Mouse (Mus musculus) heart, adult 2 months (tissue): ENCODE data around the gene Gm10271. TPM values are rescaled to one million over a fixed set of nuclear protein-coding genes. Genes with fewer than 3 reads are reported as not detected.
A peak's percentile ranks its signal among the peaks of the same experiment; 100 is the strongest.

Experiments used
- DNase-seq, 2 experiments: peaks; one replicate each; pipeline ENCODE4 v3.0.0; 2021
- H3K27ac ChIP-seq: fragments of 200-600 bp; 2 replicates; pipeline ENCODE4 v1.8.1; 2022
- H3K27me3 ChIP-seq: fragments of 200-500 bp; 2 replicates; pipeline ENCODE4 v1.6.1; 2012; ENCODE audit warnings: mild to moderate bottlenecking, low read length, inconsistent platforms, mixed read lengths; ENCODE audit not compliant: control insufficient read depth, insufficient read depth
- H3K36me3 ChIP-seq: fragments of 200-500 bp; 2 replicates; pipeline ENCODE4 v1.6.1; 2012; ENCODE audit warnings: low read length, inconsistent platforms; ENCODE audit not compliant: control insufficient read depth, insufficient read depth
- H3K4me1 ChIP-seq: fragments of 200-500 bp; 2 replicates; pipeline ENCODE4 v1.6.1; 2011; ENCODE audit warnings: low read length; ENCODE audit not compliant: control insufficient read depth, insufficient read depth
- H3K4me3 ChIP-seq: fragments of 200-600 bp; 2 replicates; pipeline ENCODE4 v1.8.1; 2022
- H3K79me2 ChIP-seq: fragments of 200-500 bp; replicated peaks from 2 replicates; pipeline ENCODE4 v1.6.1; 2012; ENCODE audit warnings: mild to moderate bottlenecking, inconsistent platforms, low read length, moderate library complexity, mixed read lengths; ENCODE audit not compliant: control insufficient read depth, insufficient read depth
- H3K9ac ChIP-seq: fragments of 200-500 bp; 2 replicates; pipeline ENCODE4 v1.6.1; 2012; ENCODE audit warnings: low read depth, mild to moderate bottlenecking, control low read depth, inconsistent platforms, low read length, mixed read lengths
- CTCF ChIP-seq: fragments of 200-600 bp; IDR thresholded peaks from 2 replicates; pipeline ENCODE4 v1.8.1; 2022; ENCODE audit warnings: antibody characterized with exemption, mild to moderate bottlenecking, moderate library complexity
- EP300 ChIP-seq: fragments of 200-500 bp; IDR thresholded peaks from 2 replicates; pipeline ENCODE4 v1.6.1; 2011; ENCODE audit warnings: low read depth, low read length, control low read depth; ENCODE audit not compliant: insufficient read depth
- POLR2A ChIP-seq: fragments of 200-500 bp; IDR thresholded peaks from 2 replicates; pipeline ENCODE4 v1.6.1; 2011; ENCODE audit warnings: mild to moderate bottlenecking, low read depth, low read length, control low read depth; ENCODE audit not compliant: insufficient read depth
- WGBS: fragments of 180-500 bp; shearing (Covaris S2); methylation state at CpG from one replicate; pipeline ENCODE4 v1.1.7; 2018; 5-methylcytosine and 5-hydroxymethylcytosine counted together
- intact Hi-C: fragments of 180-260 bp; cut with DNase I; formaldehyde crosslinking; loops from one replicate; pipeline ENCODE4 v1.15.1; 2025
- polyA plus RNA-seq: library from polyadenylated mRNA; depleted of rRNA; stranded (reverse); fragments of >200 nt; gene quantifications from 2 replicates; pipeline ENCODE4 v1.2.3, GENCODE M21; 2012
- total RNA-seq, 2 experiments: library from RNA; stranded (reverse); gene quantifications; 2 replicates each; pipeline ENCODE4 v1.2.3; 2021

Gene Gm10271
- total and polyA plus RNA-seq, 3 experiments = not detected

DNA sequence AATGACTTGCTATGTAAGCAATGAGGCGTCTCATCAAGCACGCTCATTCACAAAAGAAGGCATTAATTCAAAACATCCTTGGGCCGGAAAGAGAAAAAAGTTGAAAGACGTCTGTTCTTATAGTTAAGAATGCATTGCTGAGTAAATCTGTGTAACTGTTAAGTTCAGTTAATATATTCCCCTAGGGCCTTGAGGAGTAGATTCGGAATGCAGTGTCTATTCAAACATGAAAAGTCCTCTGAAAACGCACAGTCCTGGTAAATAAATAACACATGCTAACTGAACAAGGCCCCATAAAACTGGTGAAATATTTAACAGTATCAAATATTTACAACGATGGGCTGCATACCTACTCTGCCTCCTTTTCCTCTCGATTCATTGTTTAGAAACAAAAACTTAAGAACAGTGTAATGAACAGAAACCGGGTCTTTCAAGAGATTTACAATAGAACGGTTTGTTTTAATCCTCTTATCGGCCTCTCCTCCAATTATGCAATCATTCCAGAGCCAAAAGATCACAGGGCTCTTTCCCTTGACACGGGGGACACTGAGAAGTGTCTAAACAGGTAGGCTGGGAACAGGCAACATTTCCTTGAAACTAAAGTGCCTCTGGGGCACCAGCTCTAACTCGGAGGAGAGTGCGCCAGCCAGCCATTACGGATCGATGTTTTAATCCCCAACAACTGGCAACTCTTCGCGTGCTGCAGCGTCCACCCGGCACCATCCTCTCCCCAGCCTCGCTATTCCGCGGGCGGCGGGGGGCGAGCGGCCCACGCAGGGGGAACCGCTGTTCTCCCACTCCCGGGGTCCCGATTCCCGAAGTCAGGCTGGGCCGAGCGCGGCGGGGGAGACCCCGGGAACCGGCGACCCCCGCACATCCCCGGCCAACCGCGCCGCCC lies 23.0 kb downstream of the Gm10271 start:
- Histone ChIP-seq H3K9ac (peak overlapping the region; percentile 96), H3K4me1 (peaks cover 2% of the 10 kb centered on the region; the same call in 1 of the 2 replicates), H3K27ac (peak overlapping the region; percentile 75), H3K79me2 (peaks cover 2% of the 10 kb centered on the region), H3K36me3 (0 out of 2 replicates have a peak, but pooled peaks cover 3% of the 10 kb centered on the region), H3K27me3 (no peaks in the 10 kb centered on the region; the same call in 1 of the 2 replicates), H3K4me3 (peak overlapping the region; percentile 65)
- intact Hi-C loops = loop anchor here (5.0 to 10.0 kb wide), 4 partner anchors 83 to 365 kb away; partner anchors contain the start of genes Cnot2 and Frs2
- peak in 1 of 2 experiments; percentile 65 for DNase-seq
- WGBS = 5% methylated on average over 44 of the region's 44 CpGs
- TF ChIP-seq EP300 (no peak), POLR2A (no peak), CTCF (no peak)

DNA sequence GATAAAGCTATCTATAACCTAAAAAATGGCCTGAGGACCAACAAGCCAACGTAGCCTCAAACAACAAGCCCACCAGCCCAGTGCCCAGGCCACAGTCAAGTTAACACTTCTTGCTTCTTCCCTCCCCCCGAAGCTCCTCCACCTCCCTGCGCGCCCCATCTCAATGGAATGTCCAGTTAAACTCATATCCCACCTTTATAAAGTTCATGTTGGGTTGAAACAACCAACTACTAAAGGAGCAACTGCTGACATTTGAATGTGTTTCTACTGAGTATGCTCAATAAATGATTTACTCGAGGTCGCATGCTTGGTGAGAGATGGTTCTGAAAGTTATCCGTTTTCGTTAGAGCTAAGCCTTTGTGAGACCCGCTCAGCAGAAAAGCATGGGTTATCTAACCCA lies 24.0 kb downstream of the Gm10271 start:
- intact Hi-C loops = loop anchor here (10.0 kb wide), 2 partner anchors 266 to 364 kb away; partner anchors contain the start of gene Cnot2
- no peak overlapping the region for H3K9ac ChIP-seq

GRCm38 (mm10) chr10:116944940-116945339 lies 27.5 kb downstream of the Gm10271 start:
- H3K79me2 ChIP-seq = peaks cover 2% of the 10 kb centered on the region
- H3K9ac ChIP-seq = peak overlapping the region; percentile 5
- H3K4me1 ChIP-seq = no peaks in the 10 kb centered on the region
- no peaks in the 10 kb centered on the region; the same call in 1 of the 2 replicates for H3K27me3 ChIP-seq
- 26% methylated on average over 10 of the region's 10 CpGs for WGBS
- peak overlapping the region; percentile 68 for H3K27ac ChIP-seq
- 0 out of 2 replicates have a peak, but pooled peaks have one; percentile 21 for TF ChIP-seq EP300
- no peak for TF ChIP-seq POLR2A
- no peak for DNase-seq
- intact Hi-C loops = loop anchor here (10.0 kb wide), 2 partner anchors 270 to 360 kb away; partner anchors contain the start of gene Cnot2
- H3K4me3 ChIP-seq = no peak overlapping the region
- 0 out of 2 replicates have a peak, but pooled peaks cover 3% of the 10 kb centered on the region for H3K36me3 ChIP-seq

More for the DNA sequence above, 24.0 kb downstream of the Gm10271 start:
- DNase-seq = no peak
- TF ChIP-seq POLR2A (no peak), EP300 (no peak), CTCF (no peak)
- H3K79me2 ChIP-seq = peaks cover 2% of the 10 kb centered on the region
- no peaks in the 10 kb centered on the region; the same call in 1 of the 2 replicates for H3K27me3 ChIP-seq
- H3K4me1 ChIP-seq = peaks cover 2% of the 10 kb centered on the region; the same call in 1 of the 2 replicates
- H3K27ac ChIP-seq = no peak overlapping the region
- H3K4me3 ChIP-seq = no peak overlapping the region
- 0 out of 2 replicates have a peak, but pooled peaks cover 3% of the 10 kb centered on the region for H3K36me3 ChIP-seq
- 87% methylated on average over 9 of the region's 9 CpGs for WGBS

DNA sequence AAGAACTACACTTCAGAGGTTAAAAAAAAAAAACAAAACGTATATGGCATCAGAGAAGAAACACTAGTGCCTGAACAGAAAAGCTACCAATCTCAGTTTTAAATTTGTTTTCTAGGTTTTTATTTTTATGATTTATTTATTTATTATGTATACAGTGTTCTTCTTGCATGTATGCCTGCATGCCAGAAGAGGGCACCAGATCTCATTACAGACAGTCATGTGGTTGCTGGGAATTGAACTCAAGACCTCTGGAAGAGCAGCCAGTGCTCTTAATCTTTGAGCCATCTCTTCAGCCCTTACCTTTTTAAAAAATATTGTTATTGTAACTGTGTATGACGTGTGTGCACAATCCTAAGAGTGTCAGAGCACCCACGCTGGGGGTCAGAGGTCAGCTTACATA lies 28.3 kb downstream of the Gm10271 start:
- intact Hi-C loops = loop anchor here (10.0 kb wide), 2 partner anchors 271 to 359 kb away; partner anchors contain the start of gene Cnot2
- DNase-seq = no peak
- 88% methylated on average over 3 of the region's 3 CpGs for whole genome bisulfite sequencing
- no peaks in the 10 kb centered on the region; the same call in 1 of the 2 replicates for H3K27me3 ChIP-seq
- 0 out of 2 replicates have a peak, but pooled peaks cover 3% of the 10 kb centered on the region for H3K36me3 ChIP-seq
- no peak overlapping the region for H3K4me3 ChIP-seq
- no peaks in the 10 kb centered on the region for H3K4me1 ChIP-seq
- H3K9ac ChIP-seq = no peak overlapping the region
- TF ChIP-seq CTCF (peak; percentile 68), EP300 (no peak)
- peaks cover 2% of the 10 kb centered on the region for H3K79me2 ChIP-seq
- no peak overlapping the region for H3K27ac ChIP-seq

DNA sequence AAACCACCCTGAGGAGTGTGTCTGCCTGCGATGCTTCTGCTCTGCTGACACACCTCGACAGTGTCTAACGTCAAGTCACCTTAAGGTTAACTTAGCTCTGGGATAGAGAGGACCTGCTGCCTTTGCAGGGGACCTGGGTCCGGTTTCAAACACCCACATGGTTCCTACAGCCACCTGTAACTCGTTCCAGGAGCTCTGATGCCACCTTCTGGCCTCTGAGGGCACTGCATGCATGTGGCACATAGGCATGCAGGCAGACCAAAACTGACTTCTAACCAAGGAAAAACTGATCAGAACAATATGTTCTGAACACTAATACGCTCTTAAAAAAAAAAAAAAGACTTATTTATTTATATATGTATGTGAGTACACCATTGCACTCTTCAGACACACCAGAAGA lies 29.4 kb downstream of the Gm10271 start:
- Histone ChIP-seq H3K36me3 (no peaks in the 10 kb centered on the region), H3K27me3 (no peaks in the 10 kb centered on the region; the same call in 1 of the 2 replicates), H3K79me2 (peaks cover 2% of the 10 kb centered on the region), H3K4me3 (no peak overlapping the region), H3K27ac (no peak overlapping the region), H3K9ac (no peak overlapping the region), H3K4me1 (no peaks in the 10 kb centered on the region)
- intact Hi-C loops = loop anchor here (10.0 kb wide), 2 partner anchors 272 to 358 kb away; partner anchors contain the start of gene Cnot2
- peak; percentile 57 for TF ChIP-seq CTCF
- no peak for TF ChIP-seq POLR2A
- no peak for TF ChIP-seq EP300
- 94% methylated on average over 6 of the region's 6 CpGs for WGBS
- DNase-seq = no peak
